Mouse (Mus musculus): ENCODE measurements around the gene Npas4.

GRCm38 (mm10) chr19:4989434-4990255 lies 471 bp downstream of the Npas4 start:
- no peak for TF ChIP-seq CTCF (IDR thresholded peaks at IDR 0.05; ENCODE audit: borderline replicate concordance, insufficient read depth, low read length)
- no peak for TF ChIP-seq POLR2A (IDR thresholded peaks at IDR 0.05; ENCODE audit: low read depth, low read length)

All from embryonic fibroblast, embryonic 13.5 days (primary cell).